Mouse (Mus musculus): ENCODE results near the gene S100a4. TPM values are rescaled to one million over a fixed set of nuclear protein-coding genes. Genes with fewer than 3 reads are reported as not detected.

S100a4 gene
- total RNA-seq, 2 experiments from 2014 or later = 10.1 to 17.7 TPM

GRCm38 (mm10) chr3:90599401-90599800 lies 4.2 kb upstream of the S100a4 start:
- no peak for DNase-seq (ENCODE audit: low spot score)

GRCm38 (mm10) chr3:90600036-90600435 lies 3.5 kb upstream of the S100a4 start:
- DNase-seq (ENCODE audit: low spot score) = no peak

GRCm38 (mm10) chr3:90600458-90601195 lies 2.9 kb upstream of the S100a4 start:
- DNase-seq (ENCODE audit: low spot score) = peak; percentile 62

GRCm38 (mm10) chr3:90601486-90602110 lies 2.0 kb upstream of the S100a4 start, which contains the start of gene Gm42674:
TSS of gene Gm42674 (plus strand) at chr3:90601904.
- DNase-seq (ENCODE audit: low spot score) = no peak

DNA sequence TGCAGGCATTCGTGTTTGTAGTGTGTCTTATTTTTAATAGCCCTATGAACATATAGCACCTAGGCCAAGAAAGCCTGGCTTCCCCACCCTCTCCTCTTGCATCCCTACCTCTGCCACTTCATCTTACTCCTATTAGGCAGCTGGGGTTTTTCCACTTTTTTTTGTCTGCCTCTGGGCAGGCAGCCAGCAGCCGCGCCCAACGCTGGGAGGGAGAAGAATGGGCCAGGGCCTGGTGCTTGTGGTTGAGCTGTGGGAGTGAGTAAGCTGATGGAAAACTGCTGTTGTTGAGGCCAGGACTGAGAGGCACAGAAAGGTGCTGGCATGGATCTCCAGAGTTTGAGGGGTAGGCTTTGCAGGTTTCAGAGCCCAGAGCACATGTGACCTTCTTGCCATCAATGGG lies 845 bp downstream of the S100a4 start:
- peak; percentile 86 for DNase-seq (ENCODE audit: low spot score)

- no peak for DNase-seq (ENCODE audit: low spot score)
Observed at GRCm38 (mm10) chr3:90605049-90605448, 1.5 kb downstream of the S100a4 start.

GRCm38 (mm10) chr3:90605736-90606135 lies 2.2 kb downstream of the S100a4 start:
- no peak for DNase-seq (ENCODE audit: low spot score)

GRCm38 (mm10) chr3:90606185-90606584 lies 2.6 kb downstream of the S100a4 start:
- peak; percentile 59 for DNase-seq (ENCODE audit: low spot score)

GRCm38 (mm10) chr3:90607361-90607760 lies 3.8 kb downstream of the S100a4 start:
- DNase-seq (ENCODE audit: low spot score) = no peak

GRCm38 (mm10) chr3:90608223-90608622 lies 4.7 kb downstream of the S100a4 start, which contains the start of gene S100a5:
TSS of gene S100a5 (plus strand) at chr3:90608523.
- no peak for DNase-seq (ENCODE audit: low spot score)

DNA sequence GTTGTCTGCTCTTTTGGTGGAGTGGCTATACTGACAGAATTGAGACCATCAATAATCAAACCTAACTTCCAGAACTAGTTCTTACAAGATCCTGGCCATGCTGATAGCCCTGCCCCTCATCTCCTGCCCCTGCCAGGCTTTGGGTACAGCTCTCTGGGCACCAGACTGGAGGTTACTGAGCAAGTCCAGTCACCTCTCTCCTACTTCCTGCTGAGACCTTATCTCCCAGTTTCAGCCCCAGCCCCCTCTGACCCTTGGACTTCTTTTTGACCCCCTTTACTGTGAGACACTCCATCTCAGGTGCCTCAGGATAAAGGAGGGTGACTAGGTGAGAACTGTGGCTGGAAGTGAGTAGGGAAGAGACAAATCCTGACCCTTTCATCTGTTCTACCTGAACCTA lies 5.5 kb downstream of the S100a4 start:
- no peak for DNase-seq (ENCODE audit: low spot score)

GRCm38 (mm10) chr3:90611494-90611893 lies 7.9 kb downstream of the S100a4 start:
- DNase-seq (ENCODE audit: low spot score) = no peak

- DNase-seq (ENCODE audit: low spot score) = no peak
Observed at GRCm38 (mm10) chr3:90612061-90612460, 8.5 kb downstream of the S100a4 start.

DNA sequence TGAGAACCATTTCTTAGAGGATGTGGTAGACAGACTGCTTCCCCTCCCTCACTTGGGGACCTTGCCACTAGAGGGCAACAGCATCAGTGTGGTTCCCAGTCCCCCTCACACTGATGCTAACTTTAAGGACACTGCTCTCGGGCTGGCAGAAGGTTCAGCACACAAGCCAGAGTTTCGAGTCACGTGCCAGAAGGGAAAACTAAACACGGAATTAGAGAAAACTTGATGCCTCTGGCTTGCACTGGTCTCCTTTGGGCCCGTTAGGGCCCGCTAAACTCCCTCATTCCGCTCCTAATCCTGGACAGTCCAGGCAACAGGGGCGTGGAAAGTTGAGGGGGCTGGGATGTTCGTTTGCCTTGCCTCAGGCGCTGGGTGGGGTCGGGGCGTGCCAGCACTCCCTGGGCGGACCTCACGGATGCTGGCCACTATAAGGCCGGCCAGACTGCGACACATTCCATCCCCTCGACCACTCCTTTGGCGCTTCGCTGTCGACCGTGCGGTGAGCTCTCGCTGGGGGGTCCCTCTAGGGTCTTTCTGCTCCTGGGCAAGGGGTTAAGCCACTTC lies 9.2 kb downstream of the S100a4 start, which contains the start of gene S100a6:
Gene S100a6, plus strand, starts transcription at position 155 of the 564 bp plus-strand sequence.
- DNase-seq (ENCODE audit: low spot score) = peak; percentile 86

DNA sequence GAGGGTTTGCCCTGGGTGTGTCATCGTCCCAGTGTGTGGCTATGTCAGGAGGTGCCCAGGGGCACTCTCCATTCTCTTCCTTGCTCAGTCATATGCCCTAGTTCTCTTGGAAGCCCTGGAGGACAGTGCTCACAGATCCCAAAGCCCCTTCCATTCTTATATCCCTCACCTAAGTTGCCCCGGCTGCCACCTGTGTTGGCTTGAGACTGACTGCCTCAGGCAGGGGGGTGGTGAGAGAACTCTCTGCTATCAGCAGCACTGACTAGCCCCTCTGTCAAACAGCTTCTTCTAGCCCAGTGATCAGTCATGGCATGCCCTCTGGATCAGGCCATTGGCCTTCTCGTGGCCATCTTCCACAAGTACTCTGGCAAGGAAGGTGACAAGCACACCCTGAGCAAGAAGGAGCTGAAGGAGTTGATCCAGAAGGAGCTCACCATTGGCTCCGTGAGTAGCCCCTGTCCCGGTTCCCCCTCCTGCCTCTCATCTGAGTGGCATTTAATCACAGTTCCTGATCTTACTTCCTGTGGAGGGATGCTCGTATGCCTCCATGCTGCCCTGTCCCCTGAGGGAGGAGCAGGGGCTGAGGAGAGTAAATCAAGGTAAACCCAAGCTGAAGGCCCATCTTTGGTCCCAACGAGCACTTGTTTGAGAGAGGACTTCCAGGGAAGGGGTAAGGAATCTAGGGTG lies 10.0 kb downstream of the S100a4 start:
- no peak for DNase-seq (ENCODE audit: low spot score)

DNA sequence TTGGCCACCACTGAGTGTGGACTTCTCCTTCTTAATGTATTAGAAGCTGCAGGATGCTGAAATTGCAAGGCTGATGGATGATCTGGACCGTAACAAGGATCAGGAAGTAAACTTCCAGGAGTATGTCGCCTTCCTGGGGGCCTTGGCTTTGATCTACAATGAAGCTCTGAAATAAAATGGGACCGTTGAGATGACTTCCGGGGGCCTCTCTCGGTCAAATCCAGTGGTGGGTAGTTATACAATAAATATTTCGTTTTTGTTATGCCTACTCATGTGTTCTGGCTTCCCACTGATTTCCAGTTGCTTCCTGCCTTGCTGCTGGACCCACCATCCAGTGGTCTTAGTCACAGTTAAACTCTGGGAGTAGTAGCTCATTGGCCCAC lies 10.6 kb downstream of the S100a4 start:
- no peak for DNase-seq (ENCODE audit: low spot score)

DNA sequence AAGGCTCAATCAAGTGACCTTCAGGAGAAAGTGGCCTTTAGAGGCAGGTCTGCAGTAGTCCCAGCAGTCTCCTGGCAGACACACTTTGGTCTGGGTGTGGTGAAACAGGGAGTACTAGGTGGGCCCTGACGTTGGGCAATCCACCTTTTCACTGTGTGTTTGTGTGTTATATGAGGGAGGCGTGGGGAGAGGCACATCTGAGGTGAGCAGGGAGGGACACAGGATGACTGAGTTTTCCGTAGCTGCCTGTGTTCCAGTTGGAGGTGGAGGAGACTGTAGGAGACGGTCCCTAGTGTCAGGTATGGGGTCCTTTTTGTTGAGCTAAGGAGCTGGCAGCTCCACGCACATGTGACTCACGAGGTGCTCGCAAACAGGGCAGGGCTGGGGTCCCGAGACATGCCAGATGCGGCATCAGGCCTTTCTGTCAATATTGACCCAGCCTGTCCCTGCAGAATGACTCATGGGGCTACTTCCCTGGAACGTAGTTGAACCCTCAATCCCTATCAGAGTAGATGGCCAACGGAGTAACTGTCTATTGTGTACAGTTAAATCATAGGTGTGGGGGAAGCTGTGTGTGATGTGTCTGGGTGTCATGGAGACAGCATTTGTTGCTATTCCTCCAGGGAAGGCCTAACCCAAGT lies 11.2 kb downstream of the S100a4 start:
- DNase-seq (ENCODE audit: low spot score) = no peak

GRCm38 (mm10) chr3:90615415-90615814 lies 11.8 kb downstream of the S100a4 start:
- DNase-seq (ENCODE audit: low spot score) = peak; percentile 83

GRCm38 (mm10) chr3:90615911-90616310 lies 12.3 kb downstream of the S100a4 start:
- DNase-seq (ENCODE audit: low spot score) = no peak

DNA sequence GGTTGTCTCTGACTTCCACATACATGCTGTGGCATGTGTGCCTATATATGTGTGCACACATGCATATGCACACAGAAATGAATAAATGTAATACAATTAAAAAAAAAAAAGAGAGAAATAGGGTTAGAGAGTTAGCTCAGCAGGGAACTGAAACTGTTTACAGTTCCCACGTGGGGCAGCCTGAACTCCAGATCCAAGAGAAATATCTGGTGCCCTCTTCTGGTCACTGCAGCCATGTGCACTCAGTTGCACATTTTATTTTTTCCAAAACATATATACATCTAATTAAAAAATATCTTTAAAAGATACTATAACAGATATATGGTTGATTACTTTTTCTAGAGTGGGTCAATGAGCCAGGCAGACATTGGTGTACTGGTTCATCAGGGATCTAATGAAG lies 14.0 kb downstream of the S100a4 start:
- DNase-seq (ENCODE audit: low spot score) = no peak

DNA sequence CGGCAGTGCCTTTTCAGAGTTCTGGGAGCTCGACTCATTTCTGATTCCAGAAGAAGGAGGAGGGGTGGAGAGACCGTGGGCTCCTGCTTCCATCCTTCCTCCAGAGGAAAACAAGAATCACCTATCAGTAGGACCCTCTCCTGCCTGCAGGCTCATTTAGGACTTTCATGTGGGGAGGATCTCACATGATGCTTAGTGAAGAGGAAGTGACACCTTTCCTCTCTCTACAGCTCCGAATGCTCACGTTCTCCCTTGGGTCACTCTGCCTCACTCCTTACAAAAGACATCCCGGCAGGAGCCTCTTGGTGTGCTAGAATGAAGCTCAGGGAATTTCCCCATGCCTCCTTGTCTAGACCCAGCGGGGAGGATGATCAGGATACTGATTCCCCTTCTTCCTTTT lies 18.0 kb downstream of the S100a4 start:
- no peak for DNase-seq (ENCODE audit: low spot score)
